Mouse (Mus musculus) midbrain, embryonic 14.5 days (tissue): ENCODE measurements around the gene Gzmg. TPM values are rescaled to one million over a fixed set of nuclear protein-coding genes. Genes with fewer than 3 reads are reported as not detected.
"Not testable (repeated sequence)": the region's sequence is repeated elsewhere in the genome, so short reads cannot be mapped to it uniquely, and the experiment has no call there.

Source experiments
- ATAC-seq: fragments of 200-750 bp; cut with Nextera tagmentation; 2 replicates; pipeline ENCODE4 v1.8.0; 2017; ENCODE audit warnings: moderate number of reproducible peaks, moderate library complexity; ENCODE audit not compliant: low FRiP score, low TSS enrichment
- DNase-seq: peaks from one replicate; pipeline ENCODE4 v3.0.0-alpha.2; 2015
- H3K27ac ChIP-seq: fragments of 300-500 bp; sonication (generic); replicated peaks from 2 replicates; pipeline ENCODE4 v1.5.1; 2014; ENCODE audit warnings: mild to moderate bottlenecking, low read depth, low read length, moderate library complexity
- H3K27me3 ChIP-seq: fragments of 300-500 bp; sonication (generic); 2 replicates; pipeline ENCODE4 v1.6.1; 2014; ENCODE audit warnings: low read length, control low read depth, mixed read lengths; ENCODE audit not compliant: control insufficient read depth, insufficient read depth
- H3K36me3 ChIP-seq: fragments of 300-500 bp; sonication (generic); 2 replicates; pipeline ENCODE4 v1.6.1; 2014; ENCODE audit warnings: low read length, control low read depth; ENCODE audit not compliant: control insufficient read depth, insufficient read depth
- H3K4me1 ChIP-seq: fragments of 300-500 bp; sonication (generic); 2 replicates; pipeline ENCODE4 v1.6.1; 2014; ENCODE audit warnings: mild to moderate bottlenecking, antibody characterized with exemption, low read length, control low read depth; ENCODE audit not compliant: control insufficient read depth, insufficient read depth
- H3K4me2 ChIP-seq: fragments of 300-500 bp; sonication (generic); 2 replicates; pipeline ENCODE4 v1.6.1; 2014; ENCODE audit warnings: mild to moderate bottlenecking, low read length, moderate library complexity
- H3K4me3 ChIP-seq: fragments of 300-500 bp; sonication (generic); replicated peaks from 2 replicates; pipeline ENCODE4 v1.5.1; 2014; ENCODE audit warnings: low read depth, low read length
- H3K9ac ChIP-seq: fragments of 300-500 bp; sonication (generic); replicated peaks from 2 replicates; pipeline ENCODE4 v1.6.1; 2014; ENCODE audit warnings: mild to moderate bottlenecking, low read length, moderate library complexity
- H3K9me3 ChIP-seq: fragments of 300-500 bp; sonication (generic); 2 replicates; pipeline ENCODE4 v1.6.1; 2016; ENCODE audit warnings: low read length, control low read depth, mixed read lengths; ENCODE audit not compliant: control insufficient read depth
- WGBS: fragments of 180-500 bp; shearing (Covaris S2); extraction: QIAGEN DNeasy Blood & Tissue Kit; methylation state at CpG from one replicate; pipeline ENCODE4 v1.1.7; 2014; 5-methylcytosine and 5-hydroxymethylcytosine counted together
- polyA plus RNA-seq: library from polyadenylated mRNA; unstranded; fragments of >200 nt; fragmentation: Nextera tagmentation; extraction: Ambion mirVana; gene quantifications from 2 replicates; pipeline ENCODE4 v1.2.1, GENCODE M21; 2014

Gene Gzmg
- polyA plus RNA-seq, 1 experiment from 2014 or later: not detected

GRCm38 (mm10) chr14:56172744-56173143 is 13.4 kb upstream of the Gzmg start:
- DNase-seq (no peak), ATAC-seq (no peak)
- Histone ChIP-seq H3K27ac (no peak overlapping the region), H3K4me1 (no peaks in the 10 kb centered on the region), H3K27me3 (no peaks in the 10 kb centered on the region), H3K9me3 (no peaks in the 10 kb centered on the region), H3K9ac (no peak overlapping the region), H3K4me2 (no peak overlapping the region), H3K36me3 (no peaks in the 10 kb centered on the region), H3K4me3 (no peak overlapping the region)
- 94% methylated on average over 5 of the region's 5 CpGs for WGBS

- DNase-seq: no peak
- Histone ChIP-seq H3K4me2 (no peak overlapping the region), H3K27me3 (no peaks in the 10 kb centered on the region), H3K9me3 (no peaks in the 10 kb centered on the region), H3K4me3 (no peak overlapping the region), H3K4me1 (no peaks in the 10 kb centered on the region), H3K27ac (no peak overlapping the region), H3K9ac (no peak overlapping the region), H3K36me3 (no peaks in the 10 kb centered on the region)
- 85% methylated on average over 6 of the region's 6 CpGs for WGBS
- no peak for ATAC-seq
These were observed 8.6 kb upstream of the Gzmg start for GRCm38 (mm10) chr14:56168009-56168408.

GRCm38 (mm10) chr14:56162109-56162508 is 2.7 kb upstream of the Gzmg start:
- Histone ChIP-seq H3K9ac (no peak overlapping the region), H3K4me2 (no peak overlapping the region), H3K4me1 (no peaks in the 10 kb centered on the region), H3K27me3 (no peaks in the 10 kb centered on the region), H3K27ac (no peak overlapping the region), H3K9me3 (no peaks in the 10 kb centered on the region), H3K36me3 (no peaks in the 10 kb centered on the region), H3K4me3 (no peak overlapping the region)
- DNase-seq (no peak), ATAC-seq (no peak)
- WGBS: 93% methylated on average over 2 of the region's 2 CpGs

- H3K36me3 ChIP-seq: no peaks in the 10 kb centered on the region
- H3K4me2 ChIP-seq: no peak overlapping the region
- no peak for ATAC-seq
- H3K4me3 ChIP-seq: no peak overlapping the region
- H3K9ac ChIP-seq: no peak overlapping the region
- no peaks in the 10 kb centered on the region for H3K4me1 ChIP-seq
- H3K27me3 ChIP-seq: no peaks in the 10 kb centered on the region
- no peaks in the 10 kb centered on the region for H3K9me3 ChIP-seq
- H3K27ac ChIP-seq: no peak overlapping the region
- 71% methylated on average over 2 of the region's 2 CpGs for WGBS
- DNase-seq: no peak
These were observed 4.0 kb downstream of the Gzmg start for GRCm38 (mm10) chr14:56155340-56155739.

- H3K27me3 ChIP-seq, H3K4me1 ChIP-seq, H3K9ac ChIP-seq, H3K27ac ChIP-seq, DNase-seq, H3K4me3 ChIP-seq, H3K36me3 ChIP-seq, ATAC-seq, H3K4me2 ChIP-seq, H3K9me3 ChIP-seq: not testable (repeated sequence)
- 87% methylated on average over 1 of the region's 1 CpGs for WGBS
These were observed 25.7 kb downstream of the Gzmg start for GRCm38 (mm10) chr14:56133675-56134074.

GRCm38 (mm10) chr14:56132508-56132907 is 26.9 kb downstream of the Gzmg start, which contains the start of gene Gzmd:
TSS of gene Gzmd (minus strand) at chr14:56132608.
- not testable (repeated sequence) for DNase-seq, H3K4me2 ChIP-seq, H3K27ac ChIP-seq, H3K4me1 ChIP-seq, H3K9me3 ChIP-seq, ATAC-seq, H3K9ac ChIP-seq, H3K36me3 ChIP-seq, H3K4me3 ChIP-seq, H3K27me3 ChIP-seq
- 84% methylated on average over 2 of the region's 2 CpGs for WGBS

- no peaks in the 10 kb centered on the region for H3K9me3 ChIP-seq
- no peaks in the 10 kb centered on the region for H3K27me3 ChIP-seq
- DNase-seq (no peak), ATAC-seq (no peak)
- no peak overlapping the region for H3K27ac ChIP-seq
- H3K36me3 ChIP-seq: no peaks in the 10 kb centered on the region
- 49% methylated on average over 3 of the region's 3 CpGs for WGBS
- H3K4me3 ChIP-seq: no peak overlapping the region
- H3K9ac ChIP-seq: no peak overlapping the region
- no peak overlapping the region for H3K4me2 ChIP-seq
- no peaks in the 10 kb centered on the region for H3K4me1 ChIP-seq
These were observed 31.0 kb downstream of the Gzmg start for GRCm38 (mm10) chr14:56128341-56128740.

- no peaks in the 10 kb centered on the region for H3K9me3 ChIP-seq
- no peaks in the 10 kb centered on the region for H3K36me3 ChIP-seq
- H3K4me2 ChIP-seq: no peak overlapping the region
- 87% methylated on average over 3 of the region's 3 CpGs for WGBS
- no peak overlapping the region for H3K27ac ChIP-seq
- no peak overlapping the region for H3K4me3 ChIP-seq
- H3K4me1 ChIP-seq: no peaks in the 10 kb centered on the region
- ATAC-seq (no peak), DNase-seq (no peak)
- H3K27me3 ChIP-seq: no peaks in the 10 kb centered on the region
- H3K9ac ChIP-seq: no peak overlapping the region
These were observed 35.9 kb downstream of the Gzmg start for GRCm38 (mm10) chr14:56123516-56123915.

- H3K9ac ChIP-seq: no peak within 1 kb of the TSS
- no peaks in the 10 kb centered on the region for H3K36me3 ChIP-seq
- H3K9me3 ChIP-seq: no peaks in the 10 kb centered on the region
- H3K4me3 ChIP-seq: no peak within 1 kb of the TSS
- no peaks in the 10 kb centered on the region for H3K4me1 ChIP-seq
- DNase-seq (no peak), ATAC-seq (no peak)
- H3K27ac ChIP-seq: no peak within 1 kb of the TSS
- no peaks in the 10 kb centered on the region for H3K27me3 ChIP-seq
- no peak within 1 kb of the TSS for H3K4me2 ChIP-seq
These were observed 38.9 kb downstream of the Gzmg start, which contains the start of gene Gzme for GRCm38 (mm10) chr14:56120525-56120924. TSS of gene Gzme (minus strand) at chr14:56120625.
